Mouse (Mus musculus) cerebellum, adult 2 months (tissue): ENCODE measurements around the gene 2810006K23Rik. TPM values are rescaled to one million over a fixed set of nuclear protein-coding genes. Genes with fewer than 3 reads are reported as not detected.
"Not testable (repeated sequence)": the region's sequence is repeated elsewhere in the genome, so short reads cannot be mapped to it uniquely, and the experiment has no call there.

Experiments
- DNase-seq, 2 experiments: peaks; one replicate each; pipeline ENCODE4 v3.0.0; 2021
- H3K27ac ChIP-seq: fragments of 200-500 bp; 2 replicates; pipeline ENCODE4 v1.5.1; 2012; ENCODE audit warnings: low read length, control low read depth, inconsistent platforms; ENCODE audit not compliant: insufficient read depth
- H3K27me3 ChIP-seq: fragments of 200-500 bp; 2 replicates; pipeline ENCODE4 v1.6.1; 2012; ENCODE audit warnings: inconsistent platforms, mild to moderate bottlenecking, low read length, moderate library complexity; ENCODE audit not compliant: control insufficient read depth, insufficient read depth
- H3K4me1 ChIP-seq: fragments of 200-500 bp; 2 replicates; pipeline ENCODE4 v1.6.1; 2011; ENCODE audit warnings: low read length; ENCODE audit not compliant: control insufficient read depth, insufficient read depth
- H3K4me3 ChIP-seq: fragments of 200-500 bp; replicated peaks from 2 replicates; pipeline ENCODE3; 2011; ENCODE audit warnings: mild to moderate bottlenecking, low read depth, low read length, control low read depth; ENCODE audit not compliant: insufficient read depth
- CTCF ChIP-seq: fragments of 200-500 bp; IDR thresholded peaks from 2 replicates; pipeline ENCODE4 v1.5.1; 2011; ENCODE audit warnings: low read depth, mild to moderate bottlenecking, control low read depth, low read length, moderate library complexity, borderline replicate concordance; ENCODE audit not compliant: insufficient read depth
- POLR2A ChIP-seq: fragments of 200-500 bp; IDR thresholded peaks from 2 replicates; pipeline ENCODE4 v1.6.1; 2011; ENCODE audit warnings: low read length, control low read depth, borderline replicate concordance; ENCODE audit not compliant: insufficient read depth
- WGBS: fragments of 180-500 bp; shearing (Covaris S2); methylation state at CpG from one replicate; pipeline ENCODE4 v1.1.7; 2018; 5-methylcytosine and 5-hydroxymethylcytosine counted together
- polyA plus RNA-seq: library from polyadenylated mRNA; depleted of rRNA; stranded (reverse); fragments of >200 nt; gene quantifications from 2 replicates; pipeline ENCODE4 v1.2.3, GENCODE M21; 2012

The 2810006K23Rik gene
- polyA plus RNA-seq, 1 experiment = 10.5 TPM

- Histone ChIP-seq H3K27me3 (no peaks in the 10 kb centered on the region), H3K4me3 (no peak overlapping the region), H3K4me1 (no peaks in the 10 kb centered on the region; the same call in 1 of the 2 replicates), H3K27ac (no peak overlapping the region)
- TF ChIP-seq CTCF = no peak
- no peak for TF ChIP-seq POLR2A
- no peak for DNase-seq
- WGBS = 81% methylated on average over 4 of the region's 4 CpGs
These were observed 27.8 kb upstream of the 2810006K23Rik start for GRCm38 (mm10) chr5:124300132-124300531.

- H3K4me1 ChIP-seq, H3K4me3 ChIP-seq, H3K27ac ChIP-seq, H3K27me3 ChIP-seq, DNase-seq: not testable (repeated sequence)
- 94% methylated on average over 6 of the region's 6 CpGs for WGBS
These were observed 25.0 kb upstream of the 2810006K23Rik start for GRCm38 (mm10) chr5:124302853-124303252.

- WGBS = 84% methylated on average over 10 of the region's 10 CpGs
- DNase-seq = no peak
- no peaks in the 10 kb centered on the region for H3K27me3 ChIP-seq
These were observed 18.7 kb upstream of the 2810006K23Rik start for GRCm38 (mm10) chr5:124309155-124309554.

DNA sequence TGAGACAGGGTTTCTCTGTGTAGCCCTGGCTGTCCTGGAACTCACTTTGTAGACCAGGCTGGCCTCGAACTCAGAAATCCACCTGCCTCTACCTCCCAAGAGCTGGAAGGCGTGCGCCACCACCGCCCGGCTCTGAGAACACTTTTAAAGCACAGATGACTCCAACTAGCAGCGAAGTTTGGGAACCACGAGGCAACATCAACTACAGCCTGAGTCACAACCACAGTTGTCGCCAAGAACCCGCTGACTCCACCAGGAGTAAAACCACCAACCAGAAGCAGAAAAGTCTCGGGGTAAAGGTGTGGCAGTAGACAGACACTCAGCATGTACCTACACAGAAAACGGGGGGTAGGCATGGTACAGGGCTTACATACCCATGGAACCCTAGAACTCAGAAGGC is 17.8 kb upstream of the 2810006K23Rik start:
- Histone ChIP-seq H3K4me3 (no peak overlapping the region), H3K27me3 (no peaks in the 10 kb centered on the region), H3K27ac (no peak overlapping the region), H3K4me1 (peaks cover 5% of the 10 kb centered on the region; the same call in 1 of the 2 replicates)
- WGBS = 90% methylated on average over 11 of the region's 11 CpGs
- no peak for DNase-seq
- TF ChIP-seq CTCF (no peak), POLR2A (no peak)

More at GRCm38 (mm10) chr5:124309155-124309554, 18.7 kb upstream of the 2810006K23Rik start:
- Histone ChIP-seq H3K27ac (no peak overlapping the region), H3K4me1 (peaks cover 3% of the 10 kb centered on the region; the same call in 1 of the 2 replicates), H3K4me3 (no peak overlapping the region)
- TF ChIP-seq POLR2A = no peak
- no peak for TF ChIP-seq CTCF

DNA sequence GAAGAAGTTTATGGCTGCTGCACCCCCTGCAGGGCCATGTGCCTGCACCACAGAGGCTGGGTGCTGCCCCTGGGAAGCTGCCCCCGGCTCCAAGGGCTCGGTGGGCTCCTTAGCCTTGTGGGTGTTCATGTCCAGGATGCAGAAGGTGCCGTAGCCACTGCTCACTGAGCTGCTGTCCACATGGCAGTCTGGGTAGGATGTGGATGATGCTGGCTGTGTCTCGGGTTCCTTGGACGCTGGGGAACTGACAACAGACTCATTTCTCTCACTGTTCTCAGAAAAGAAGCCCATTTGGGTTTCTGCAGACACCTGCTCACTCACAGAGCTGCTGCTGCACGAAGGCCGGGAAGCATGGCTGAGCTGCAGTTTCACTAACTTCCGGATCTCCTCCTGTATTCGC is 12.4 kb upstream of the 2810006K23Rik start:
- Histone ChIP-seq H3K4me1 (peaks cover 22% of the 10 kb centered on the region), H3K4me3 (peak overlapping the region; percentile 33), H3K27ac (peak overlapping the region; percentile 74), H3K27me3 (no peaks in the 10 kb centered on the region)
- TF ChIP-seq CTCF = no peak
- no peak for TF ChIP-seq POLR2A
- WGBS = 16% methylated on average over 9 of the region's 9 CpGs
- DNase-seq = peak in 1 of 2 experiments; percentile 67

DNA sequence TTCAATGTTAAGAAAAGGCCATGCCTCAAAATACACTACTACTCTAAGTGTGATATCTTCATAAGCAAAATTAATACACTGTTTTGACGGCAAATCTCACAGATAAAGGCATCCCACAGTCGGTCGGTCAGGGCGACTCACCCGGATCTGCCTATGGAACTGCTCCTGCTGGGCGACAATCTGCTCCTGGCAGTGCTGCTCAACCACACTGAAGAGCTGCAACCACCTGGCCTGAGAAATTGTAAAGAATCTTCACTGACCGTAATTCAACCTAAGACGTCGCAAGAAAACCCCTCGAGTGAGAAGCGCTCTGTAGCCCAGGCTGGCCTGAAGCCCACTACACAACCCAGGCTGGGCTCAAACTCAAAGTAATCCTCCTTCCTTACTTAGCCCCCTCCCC is 11.9 kb upstream of the 2810006K23Rik start:
- H3K4me3 ChIP-seq = peak overlapping the region; percentile 1
- WGBS = 9% methylated on average over 11 of the region's 11 CpGs
- H3K27ac ChIP-seq = peak overlapping the region; percentile 74
- H3K27me3 ChIP-seq = no peaks in the 10 kb centered on the region
- TF ChIP-seq CTCF (no peak), POLR2A (no peak)
- peaks cover 22% of the 10 kb centered on the region for H3K4me1 ChIP-seq
- peak; percentile 89 to 94 for DNase-seq

DNA sequence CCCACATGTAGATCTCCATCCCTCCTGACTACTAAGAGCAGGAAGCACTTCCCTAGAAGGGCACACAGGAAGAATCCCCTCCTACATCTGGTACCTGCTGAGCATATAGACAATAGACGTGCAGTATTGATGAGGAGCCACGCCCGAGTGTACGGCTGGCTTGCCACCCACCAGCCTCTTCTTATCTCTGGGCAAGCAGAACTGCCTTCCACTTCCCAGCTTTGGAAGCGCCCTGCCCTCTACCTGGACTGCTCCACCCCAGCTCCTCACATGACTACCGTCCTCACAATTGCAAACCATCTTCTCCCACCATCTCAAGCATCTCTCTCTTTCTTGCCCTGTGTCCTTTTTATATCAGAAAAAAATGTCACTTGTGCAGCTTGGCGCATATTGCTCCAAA is 10.2 kb upstream of the 2810006K23Rik start:
- no peaks in the 10 kb centered on the region for H3K27me3 ChIP-seq
- TF ChIP-seq CTCF (no peak), POLR2A (no peak)
- H3K4me3 ChIP-seq = no peak overlapping the region
- 84% methylated on average over 7 of the region's 7 CpGs for WGBS
- H3K4me1 ChIP-seq = peaks cover 22% of the 10 kb centered on the region
- 0 out of 2 replicates have a peak overlapping the region, but pooled peaks have one; percentile 5 for H3K27ac ChIP-seq
- no peak for DNase-seq

- Histone ChIP-seq H3K4me3 (peak overlapping the region; percentile 87), H3K4me1 (no peaks in the 10 kb centered on the region; the same call in 1 of the 2 replicates), H3K27me3 (no peaks in the 10 kb centered on the region), H3K27ac (peak overlapping the region; percentile 10; the same call in 1 of the 2 replicates)
- no peak for TF ChIP-seq POLR2A
- no peak for TF ChIP-seq CTCF
- DNase-seq = peak; percentile 37 to 41
- under 1% methylated on average over 8 of the region's 8 CpGs for WGBS
These were observed 1.1 kb upstream of the 2810006K23Rik start for GRCm38 (mm10) chr5:124326829-124327228.

GRCm38 (mm10) chr5:124330086-124330485 is 2.2 kb downstream of the 2810006K23Rik start:
- Histone ChIP-seq H3K27me3 (no peaks in the 10 kb centered on the region), H3K4me3 (no peak overlapping the region), H3K4me1 (peaks cover 8% of the 10 kb centered on the region; the same call in 1 of the 2 replicates), H3K27ac (no peak overlapping the region)
- DNase-seq = no peak
- TF ChIP-seq POLR2A = no peak
- no peak for TF ChIP-seq CTCF
- 74% methylated on average over 6 of the region's 6 CpGs for WGBS
